Mouse (Mus musculus) CH12.LX (cell line): ENCODE measurements around the gene Galnt12.

Experiments
- CHD1 ChIP-seq: IDR thresholded peaks from 2 replicates; pipeline ENCODE4 v1.6.1; 2012; ENCODE audit warnings: low read depth, low read length, improper control_type of control experiment, inconsistent platforms
- CTCF ChIP-seq, 2 experiments: IDR thresholded peaks in 1 of 2; conservative IDR thresholded peaks in 1 of 2; 2 replicates each; pipeline ENCODE4 v1.5.1; 2011 to 2012; ENCODE audit warnings: low read depth in 2 of 2, low read length in 2 of 2, improper control_type of control experiment in 1 of 2, inconsistent platforms in 1 of 2, mild to moderate bottlenecking in 1 of 2, moderate library complexity in 1 of 2
- EP300 ChIP-seq: IDR thresholded peaks from 2 replicates; pipeline ENCODE4 v1.6.1; 2011; ENCODE audit warnings: low read length, improper control_type of control experiment
- IRF4 ChIP-seq: IDR thresholded peaks from 2 replicates; pipeline ENCODE4 v1.6.1; 2014; ENCODE audit warnings: low read depth, mild to moderate bottlenecking, inconsistent platforms, low read length, improper control_type of control experiment
- KAT2A ChIP-seq: IDR thresholded peaks from 2 replicates; pipeline ENCODE4 v1.6.1; 2012; ENCODE audit warnings: low read length, improper control_type of control experiment, inconsistent platforms; ENCODE audit not compliant: insufficient replicate concordance
- NELFE ChIP-seq: IDR thresholded peaks from 2 replicates; pipeline ENCODE4 v1.6.1; 2011; ENCODE audit warnings: low read depth, low read length, improper control_type of control experiment
- POLR2A ChIP-seq: IDR thresholded peaks from 2 replicates; pipeline ENCODE4 v1.6.1; 2011; ENCODE audit warnings: low read depth, mild to moderate bottlenecking, improper control_type of control experiment, low read length
- RAD21 ChIP-seq: IDR thresholded peaks from 2 replicates; pipeline ENCODE4 v1.6.1; 2011; ENCODE audit warnings: low read depth, mild to moderate bottlenecking, low read length, improper control_type of control experiment, moderate library complexity
- RCOR1 ChIP-seq: conservative IDR thresholded peaks from 2 replicates; pipeline ENCODE4 v1.6.1; 2012; ENCODE audit warnings: low read depth, mild to moderate bottlenecking, inconsistent platforms, low read length, improper control_type of control experiment
- SIN3A ChIP-seq: IDR thresholded peaks from 2 replicates; pipeline ENCODE4 v1.6.1; 2012; ENCODE audit warnings: low read length, improper control_type of control experiment, inconsistent platforms
- USF1 ChIP-seq: IDR thresholded peaks from 2 replicates; pipeline ENCODE4 v1.6.1; 2014; ENCODE audit warnings: low read depth, mild to moderate bottlenecking, inconsistent platforms, low read length, improper control_type of control experiment
- ZKSCAN1 ChIP-seq: IDR thresholded peaks from 2 replicates; pipeline ENCODE4 v1.6.1; 2012; ENCODE audit warnings: low read depth, inconsistent platforms, low read length, improper control_type of control experiment, borderline replicate concordance
- ZMIZ1 ChIP-seq: IDR thresholded peaks from 2 replicates; pipeline ENCODE4 v1.6.1; 2012; ENCODE audit warnings: low read depth, mild to moderate bottlenecking, inconsistent platforms, low read length, improper control_type of control experiment

- TF ChIP-seq CTCF (conservative IDR thresholded peaks at IDR 0.05 in 1 of 2, IDR thresholded peaks at IDR 0.05 in 1 of 2; ENCODE audit: low read depth in 2 of 2, low read length in 2 of 2) (no peak), POLR2A (no peak), KAT2A (no peak), EP300 (no peak), RCOR1 (no peak), USF1 (no peak), IRF4 (no peak), SIN3A (no peak), ZKSCAN1 (no peak), NELFE (no peak), RAD21 (no peak), CHD1 (no peak), ZMIZ1 (no peak)
Measured at GRCm38 (mm10) chr4:47136699-47137101, 45.0 kb downstream of the Galnt12 start.
